Mouse (Mus musculus): ENCODE data around the gene Tnrc6a.
"Not testable (repeated sequence)": the region's sequence is repeated elsewhere in the genome, so short reads cannot be mapped to it uniquely, and the experiment has no call there.

The Tnrc6a gene

GRCm38 (mm10) chr7:123123665-123124298, at the start of gene Tnrc6a:
TSS of gene Tnrc6a (plus strand) at chr7:123123885.
- peak; percentile 94 for DNase-seq (ENCODE audit: low read depth)

- DNase-seq (ENCODE audit: low read depth), result no peak
Measured at GRCm38 (mm10) chr7:123082236-123082635, 41.4 kb upstream of the Tnrc6a start.

GRCm38 (mm10) chr7:123083441-123084123, 40.1 kb upstream of the Tnrc6a start:
- no peak for DNase-seq (ENCODE audit: low read depth)

GRCm38 (mm10) chr7:123084180-123084691, 39.4 kb upstream of the Tnrc6a start:
- no peak for DNase-seq (ENCODE audit: low read depth)

- DNase-seq (ENCODE audit: low read depth), result peak; percentile 80
Measured at GRCm38 (mm10) chr7:123084708-123085107, 39.0 kb upstream of the Tnrc6a start.

GRCm38 (mm10) chr7:123088920-123089319, 34.8 kb upstream of the Tnrc6a start:
- DNase-seq (ENCODE audit: low read depth), result no peak

- DNase-seq (ENCODE audit: low read depth), result no peak
Measured at GRCm38 (mm10) chr7:123096344-123097120, 27.2 kb upstream of the Tnrc6a start.

- no peak for DNase-seq (ENCODE audit: low read depth)
Measured at GRCm38 (mm10) chr7:123097891-123098750, 25.6 kb upstream of the Tnrc6a start.

GRCm38 (mm10) chr7:123101295-123101694, 22.4 kb upstream of the Tnrc6a start:
- DNase-seq (ENCODE audit: low read depth), result no peak

- DNase-seq (ENCODE audit: low read depth), result not testable (repeated sequence)
Measured at GRCm38 (mm10) chr7:123105381-123105780, 18.3 kb upstream of the Tnrc6a start.

GRCm38 (mm10) chr7:123105906-123106305, 17.8 kb upstream of the Tnrc6a start:
- no peak for DNase-seq (ENCODE audit: low read depth)

GRCm38 (mm10) chr7:123106326-123106725, 17.4 kb upstream of the Tnrc6a start:
- DNase-seq (ENCODE audit: low read depth), result no peak

GRCm38 (mm10) chr7:123108058-123109055, 15.3 kb upstream of the Tnrc6a start:
- peak; percentile 20 for DNase-seq (ENCODE audit: low read depth)

- DNase-seq (ENCODE audit: low read depth), result no peak
Measured at GRCm38 (mm10) chr7:123109361-123110000, 14.2 kb upstream of the Tnrc6a start.

GRCm38 (mm10) chr7:123110135-123110534, 13.6 kb upstream of the Tnrc6a start:
- DNase-seq (ENCODE audit: low read depth), result no peak

- no peak for DNase-seq (ENCODE audit: low read depth)
Measured at GRCm38 (mm10) chr7:123113590-123113989, 10.1 kb upstream of the Tnrc6a start.

- DNase-seq (ENCODE audit: low read depth), result no peak
Measured at GRCm38 (mm10) chr7:123116799-123117198, 6.9 kb upstream of the Tnrc6a start.

- DNase-seq (ENCODE audit: low read depth), result no peak
Measured at GRCm38 (mm10) chr7:123117209-123117608, 6.5 kb upstream of the Tnrc6a start.

GRCm38 (mm10) chr7:123120516-123120915, 3.2 kb upstream of the Tnrc6a start:
- DNase-seq (ENCODE audit: low read depth), result no peak

GRCm38 (mm10) chr7:123124299-123124716, 623 bp downstream of the Tnrc6a start:
- no peak for DNase-seq (ENCODE audit: low read depth)
